ENCODE assay signal across 13 mouse cellular contexts in genomic region chr13:114091231-114091630, GRCm38 (mm10).
"Had no signal": no experiment of that assay in that cellular context is flagged by ENCODE, and none has a peak within 500 bp of the region (broad histone marks: within the 10 kb centered on the region; RNA-seq: fewer than 3 reads in every experiment).

No protein-coding gene starts in this region.

- H3K9me3 ChIP-seq: midbrain, embryonic 13.5 days; stomach, embryonic 15.5 days had no signal

- DNase-seq: kidney, adult 8-10 months; kidney, postnatal 36 days; left cerebral cortex, postnatal 4 days; lung, adult 18-20 months; right cerebral cortex, postnatal 4 days; spleen, adult 18-20 months; thymus, adult 2 months; thymus, postnatal 25 days had no signal

- H3K9ac ChIP-seq: liver, embryonic 14.5 days; midbrain, embryonic 13.5 days; stomach, embryonic 15.5 days had no signal

- H3K4me1 ChIP-seq: midbrain, embryonic 13.5 days; stomach, embryonic 15.5 days had no signal

- H3K27ac ChIP-seq: kidney, postnatal 0 days; liver, embryonic 14.5 days; midbrain, embryonic 13.5 days; stomach, embryonic 15.5 days had no signal

- H3K27me3 ChIP-seq: midbrain, embryonic 13.5 days; stomach, embryonic 15.5 days had no signal

- H3K4me3 ChIP-seq: midbrain, embryonic 13.5 days; myocyte; stomach, embryonic 15.5 days had no signal

- H3K36me3 ChIP-seq: midbrain, embryonic 13.5 days; stomach, embryonic 15.5 days had no signal

- ATAC-seq: midbrain, embryonic 13.5 days had no signal

- H3K4me2 ChIP-seq: midbrain, embryonic 13.5 days; stomach, embryonic 15.5 days had no signal
